Mouse (Mus musculus) testis, adult 2 months (tissue): ENCODE measurements around the gene Ndufb8.
A peak's percentile ranks its signal among the peaks of the same experiment; 100 is the strongest.

Experiments used
- CTCF ChIP-seq: fragments of 200-500 bp; IDR thresholded peaks from 2 replicates; pipeline ENCODE4 v1.5.1; 2012; ENCODE audit warnings: low read depth, mild to moderate bottlenecking, inconsistent platforms, low read length, moderate library complexity; ENCODE audit not compliant: control insufficient read depth, insufficient read depth, insufficient replicate concordance
- POLR2A ChIP-seq: fragments of 200-500 bp; IDR thresholded peaks from 2 replicates; pipeline ENCODE4 v1.6.1; 2012; ENCODE audit warnings: low read depth, mild to moderate bottlenecking, inconsistent platforms, low read length, moderate library complexity; ENCODE audit not compliant: control insufficient read depth

GRCm38 (mm10) chr19:44562652-44563206 is 7.5 kb upstream of the Ndufb8 start, which contains the start of gene Hif1an:
- peak; percentile 96 for TF ChIP-seq CTCF
- peak; percentile 87 for TF ChIP-seq POLR2A
